Mouse (Mus musculus): Measurements from ENCODE around the gene Oasl2.

DNA sequence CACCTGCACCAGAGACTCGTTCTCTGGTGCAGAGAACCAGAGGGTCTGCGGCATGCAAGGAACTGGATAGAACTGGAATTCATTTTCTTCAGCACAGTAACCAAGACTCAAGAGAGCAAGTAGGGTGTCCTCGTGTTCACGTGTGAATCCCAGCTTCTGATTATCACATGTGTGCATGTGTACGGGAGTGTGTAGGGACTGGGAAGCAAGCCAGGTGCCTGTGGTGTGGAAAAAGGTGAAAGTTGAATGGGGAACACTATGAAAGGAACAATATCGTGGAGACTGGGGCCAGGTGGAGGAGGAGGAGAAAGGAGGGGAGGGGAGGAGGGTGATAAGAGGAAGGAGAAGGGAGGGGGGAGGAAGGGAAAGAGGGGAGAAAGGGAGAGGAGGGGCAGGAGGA is 9.9 kb upstream of the Oasl2 start:
- no peak for TF ChIP-seq SRF (IDR thresholded peaks at IDR 0.05; ENCODE audit: control insufficient read depth, insufficient read length, low read depth)
- TF ChIP-seq POLR2AphosphoS2 (IDR thresholded peaks at IDR 0.05; ENCODE audit: insufficient read length, low read depth): no peak
- no peak for TF ChIP-seq E2F4 (IDR thresholded peaks at IDR 0.05; ENCODE audit: insufficient read depth)
